Mouse (Mus musculus) adipocyte (in vitro differentiated cells): ENCODE measurements around the gene Ptprt.

Experiments
- DNase-seq: peaks from one replicate; pipeline ENCODE4 v3.0.0-alpha.2; 2016; ENCODE audit warnings: low spot score

Ptprt gene

DNA sequence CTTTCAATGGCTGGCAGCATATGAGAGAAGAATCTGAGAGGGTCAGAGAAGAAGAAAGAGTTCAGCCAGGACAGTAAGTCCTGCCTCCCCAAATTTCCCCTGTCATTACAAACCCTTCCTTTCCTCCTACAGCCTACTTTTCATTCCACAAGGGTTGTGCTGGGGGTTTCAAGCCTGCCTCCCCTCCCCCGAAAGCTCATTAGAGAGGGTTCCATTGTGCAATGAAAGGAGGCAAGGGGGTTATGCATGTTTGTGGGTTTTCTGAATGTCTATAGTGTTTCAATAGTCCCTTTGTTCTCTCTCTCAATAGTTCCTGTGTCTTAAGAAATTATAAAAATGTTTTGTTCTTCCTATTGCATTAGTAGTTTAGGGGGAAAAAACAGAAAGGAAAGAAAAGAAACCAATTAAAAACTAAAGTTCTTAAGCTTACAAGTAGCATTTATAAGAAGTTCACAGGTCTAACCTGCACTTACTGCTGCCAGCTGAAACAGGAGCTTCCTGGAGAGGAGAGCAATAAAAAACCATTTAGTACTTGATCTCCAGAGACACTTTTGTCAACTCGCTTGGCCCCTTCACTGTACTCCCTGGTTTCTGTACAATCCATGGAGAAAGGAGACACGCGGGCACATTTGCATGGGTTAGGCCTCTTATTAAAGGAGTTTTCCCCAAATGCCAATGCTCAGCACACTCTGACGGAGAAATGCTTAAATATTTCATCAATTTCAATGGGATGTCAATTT, 247.7 kb downstream of the Ptprt start:
- DNase-seq = no peak

DNA sequence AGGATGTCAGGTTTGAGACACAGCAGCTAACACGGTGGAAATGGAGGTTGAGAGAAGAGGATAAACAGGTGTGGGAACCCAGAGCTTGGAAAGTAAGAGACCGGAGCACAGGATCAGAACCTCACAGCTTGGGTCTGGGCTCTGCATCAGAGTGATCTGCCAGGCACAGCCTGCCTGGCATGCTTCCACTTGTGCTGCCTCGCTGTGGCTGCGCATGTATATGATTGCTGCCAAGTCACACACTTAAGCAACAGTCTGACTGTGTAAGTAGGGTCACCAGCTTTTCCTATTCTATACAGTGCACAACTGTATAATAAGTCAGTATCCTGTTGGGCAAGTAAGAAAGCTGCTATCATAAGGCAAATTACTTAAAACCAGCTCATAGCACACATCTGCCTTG, 249.9 kb downstream of the Ptprt start:
- no peak for DNase-seq

DNA sequence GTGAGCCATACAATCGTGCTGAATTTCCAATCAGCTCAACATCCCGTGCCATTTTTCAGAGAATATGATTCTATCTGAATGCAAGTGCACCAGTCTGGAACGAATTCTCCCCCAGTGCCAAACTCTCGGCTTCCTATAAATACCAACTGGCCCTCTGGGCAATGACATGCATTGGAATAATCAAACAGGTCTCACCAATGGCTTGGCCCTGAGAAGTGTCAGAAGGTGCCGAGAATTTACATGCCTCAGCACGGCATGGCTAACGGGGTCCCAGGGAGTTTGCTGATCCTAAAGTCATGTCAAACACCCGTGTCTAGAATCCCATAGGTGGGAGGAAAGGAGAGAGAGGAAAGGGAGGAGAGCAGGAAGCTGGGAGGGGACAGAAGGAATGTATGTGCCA, 251.7 kb downstream of the Ptprt start:
- DNase-seq = no peak

DNA sequence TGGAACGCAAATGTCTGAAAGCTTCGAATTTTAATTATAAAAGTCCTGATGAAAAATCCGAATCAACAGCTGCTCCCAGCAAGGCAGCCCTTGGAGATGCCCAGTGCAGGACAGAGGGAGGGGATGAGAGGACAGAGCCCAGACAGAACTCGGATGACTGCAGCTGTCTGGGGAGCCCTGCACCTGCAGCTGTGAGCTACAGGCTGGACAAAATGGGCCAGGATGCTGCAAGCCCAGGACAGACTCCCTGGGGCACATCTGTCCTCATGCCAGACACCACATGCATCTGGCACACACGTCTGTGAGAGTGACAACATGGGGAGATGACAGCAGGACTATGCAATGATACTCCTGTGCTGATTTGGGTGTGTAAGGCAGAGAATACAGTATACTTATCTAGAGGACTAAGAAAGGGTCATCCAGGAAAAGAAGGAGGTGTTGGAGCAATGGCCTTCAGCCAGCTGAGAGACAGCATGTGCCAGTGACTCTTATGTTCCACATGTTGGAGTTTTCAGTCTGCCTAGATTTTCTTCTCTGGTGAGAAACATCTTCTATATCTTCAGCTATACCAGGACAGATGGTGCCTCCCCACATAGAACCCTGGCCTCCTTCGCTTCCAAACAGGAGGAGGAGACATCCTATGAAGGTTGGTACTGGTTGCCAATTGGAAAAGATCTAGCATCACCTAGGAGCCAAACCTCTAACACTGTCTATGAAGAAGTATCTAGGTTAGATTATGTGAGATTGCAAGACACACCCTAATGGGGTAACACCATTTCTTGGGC, 259.4 kb downstream of the Ptprt start:
- no peak for DNase-seq

DNA sequence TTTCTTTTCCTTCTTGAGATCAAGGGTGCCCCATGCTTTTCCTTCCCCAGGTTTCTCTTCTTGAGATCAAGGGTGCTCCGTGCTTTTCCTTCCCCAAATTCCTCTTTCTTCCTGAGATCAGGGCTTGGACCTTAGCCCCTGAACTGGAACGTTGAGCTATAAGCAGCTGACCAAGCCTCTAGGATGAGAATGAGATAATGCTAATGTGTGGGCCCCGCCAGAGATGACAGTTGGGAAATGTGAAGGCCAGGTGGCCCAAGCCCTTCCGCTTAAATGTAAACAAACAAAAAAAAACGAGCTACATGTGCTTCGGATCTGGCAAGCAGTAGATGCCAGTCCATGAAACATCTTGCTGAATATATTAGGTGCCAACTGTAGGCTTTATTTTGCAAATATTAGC, 266.3 kb downstream of the Ptprt start:
- DNase-seq = no peak

DNA sequence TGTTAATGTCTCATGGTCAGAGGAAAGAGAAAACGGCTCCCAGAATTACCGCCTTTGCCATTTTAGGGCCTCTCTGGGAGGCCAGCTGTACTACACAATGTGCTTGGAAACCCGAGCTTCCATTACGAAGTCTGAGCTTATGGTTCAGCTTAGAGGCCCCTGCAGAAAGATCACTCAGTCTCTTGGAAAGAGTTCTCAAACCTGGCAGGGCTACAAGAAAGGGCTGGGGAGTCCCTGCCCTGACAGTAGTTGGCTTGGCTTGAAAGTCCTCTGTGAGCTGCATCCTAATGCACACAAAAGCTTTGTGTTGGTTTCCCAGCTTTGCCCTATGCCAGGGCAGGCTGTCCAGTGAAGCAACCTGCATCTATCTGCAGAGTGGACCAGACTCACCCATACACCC, 269.1 kb downstream of the Ptprt start:
- DNase-seq = no peak

DNA sequence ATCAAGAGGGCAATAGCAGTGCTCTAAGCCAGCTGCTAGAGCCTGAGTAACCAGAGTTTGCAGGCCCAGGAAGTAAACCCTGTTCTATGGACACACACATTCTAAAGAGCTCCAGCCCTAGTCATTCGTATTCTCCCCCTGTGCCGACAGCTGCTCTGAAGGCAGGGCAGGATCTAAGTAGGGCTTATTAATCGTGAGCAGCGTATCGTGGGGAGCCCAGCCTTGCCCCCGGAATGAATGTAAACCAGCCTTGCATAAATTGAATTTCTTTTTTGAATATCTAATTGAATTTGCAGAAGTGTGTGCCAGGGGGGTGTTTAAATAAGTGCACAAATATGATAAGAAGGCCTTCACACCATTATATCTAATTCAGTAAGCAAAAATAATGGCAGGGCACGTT, 283.6 kb downstream of the Ptprt start:
- DNase-seq = no peak

DNA sequence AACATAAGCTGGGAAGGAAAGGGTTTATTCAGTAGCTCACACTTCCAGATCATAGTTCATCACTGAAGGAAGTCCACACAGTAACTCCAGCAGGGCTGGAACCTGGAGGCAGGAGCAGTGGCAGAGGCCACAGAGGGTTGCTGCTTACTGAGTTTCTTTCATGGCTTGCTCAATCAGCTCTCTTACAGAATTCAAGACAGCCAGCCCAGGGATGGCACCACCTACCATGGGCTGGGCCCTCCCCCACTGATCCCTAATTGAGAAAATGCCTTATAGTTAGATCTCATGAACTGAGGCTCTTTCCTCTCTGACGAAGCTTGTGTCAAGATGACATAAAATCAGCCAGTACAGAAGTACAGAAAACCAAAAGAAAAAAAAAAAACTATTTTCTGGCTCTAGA, 311.9 kb downstream of the Ptprt start:
- no peak for DNase-seq

DNA sequence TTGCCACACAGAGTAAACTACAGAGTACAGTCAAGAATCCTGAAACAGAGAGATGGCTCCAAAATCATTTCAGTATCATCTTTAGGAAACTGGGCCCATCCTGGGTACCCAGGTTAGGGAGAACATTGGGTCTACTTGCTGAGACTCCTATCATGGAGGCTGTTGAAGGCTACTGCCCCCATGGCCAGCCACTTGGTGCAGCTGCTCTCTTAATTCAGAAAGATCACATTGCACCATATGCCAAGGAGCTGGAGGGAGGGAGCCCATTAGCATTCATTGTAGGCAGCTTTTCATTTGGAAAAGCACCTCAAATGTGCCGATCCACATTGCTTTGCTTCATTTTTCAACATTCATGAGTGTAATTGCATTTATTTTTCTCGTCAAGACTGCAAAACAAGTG, 319.1 kb downstream of the Ptprt start:
- DNase-seq = no peak

DNA sequence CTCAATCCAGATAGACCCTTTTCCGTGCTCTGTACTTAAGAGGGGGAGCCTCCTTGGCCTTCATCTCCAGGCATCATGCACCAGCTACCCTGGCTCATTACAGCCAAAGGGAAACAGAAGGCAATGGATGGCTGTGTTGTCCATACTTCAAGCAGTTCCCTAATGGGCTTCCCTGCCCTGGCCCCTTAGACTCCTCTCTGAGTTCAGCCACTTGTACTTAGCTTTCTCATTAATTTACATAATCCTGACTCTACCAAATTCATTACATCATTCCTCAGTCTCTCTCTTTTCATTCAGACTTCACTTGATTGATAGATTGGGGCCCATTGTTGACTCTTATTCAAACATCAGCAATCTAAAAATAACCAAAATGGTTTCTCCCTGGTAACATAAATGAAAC, 320.7 kb downstream of the Ptprt start:
- no peak for DNase-seq

DNA sequence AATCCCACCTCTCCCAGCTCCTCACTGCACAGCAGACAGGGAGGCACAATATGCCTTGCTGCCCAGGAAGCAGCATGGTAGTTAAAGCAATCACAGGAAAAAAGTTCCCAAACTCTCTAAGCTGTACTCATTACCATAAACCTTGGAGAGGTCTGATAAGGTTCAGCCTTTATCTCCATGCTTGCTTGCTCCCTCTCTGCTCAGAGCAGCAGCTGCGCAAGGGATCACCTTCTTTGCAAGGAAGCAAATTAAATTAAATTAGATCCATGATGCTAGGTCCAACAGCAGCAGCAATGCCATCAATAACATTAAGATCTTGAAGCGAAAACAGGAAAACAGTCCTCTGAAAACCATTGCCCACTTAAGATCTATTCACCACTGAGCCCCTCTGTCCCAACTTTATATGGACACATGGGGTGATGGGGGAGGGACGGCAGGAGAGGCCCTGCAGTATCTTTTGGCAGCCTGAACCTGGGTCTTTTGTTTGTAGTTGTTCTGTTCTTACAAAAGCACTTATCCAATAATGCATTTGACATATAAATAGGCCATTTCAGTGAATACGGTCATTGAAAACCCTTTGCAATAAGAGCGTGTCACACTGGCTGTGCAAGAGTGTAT, 328.8 kb downstream of the Ptprt start:
- DNase-seq = no peak

DNA sequence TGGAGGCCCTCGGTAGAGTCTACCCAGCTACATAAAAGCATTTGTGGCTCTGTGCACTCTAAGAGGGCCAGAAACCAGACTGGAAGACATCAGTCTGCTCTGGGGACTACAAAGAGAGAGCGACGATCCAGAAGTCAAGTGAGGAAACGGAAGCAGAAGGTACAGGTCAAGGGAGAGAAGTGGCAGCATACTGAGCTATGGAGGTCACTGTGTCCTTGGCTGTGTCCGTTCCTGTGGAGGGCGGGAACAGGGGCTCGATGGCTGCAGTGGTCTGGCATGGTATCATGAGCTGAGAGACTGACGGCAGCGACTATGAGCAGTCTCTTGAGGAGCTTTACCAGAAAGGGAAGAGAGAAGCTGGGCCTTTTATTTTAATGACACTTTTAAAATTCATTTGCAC, 331.5 kb downstream of the Ptprt start:
- no peak for DNase-seq

DNA sequence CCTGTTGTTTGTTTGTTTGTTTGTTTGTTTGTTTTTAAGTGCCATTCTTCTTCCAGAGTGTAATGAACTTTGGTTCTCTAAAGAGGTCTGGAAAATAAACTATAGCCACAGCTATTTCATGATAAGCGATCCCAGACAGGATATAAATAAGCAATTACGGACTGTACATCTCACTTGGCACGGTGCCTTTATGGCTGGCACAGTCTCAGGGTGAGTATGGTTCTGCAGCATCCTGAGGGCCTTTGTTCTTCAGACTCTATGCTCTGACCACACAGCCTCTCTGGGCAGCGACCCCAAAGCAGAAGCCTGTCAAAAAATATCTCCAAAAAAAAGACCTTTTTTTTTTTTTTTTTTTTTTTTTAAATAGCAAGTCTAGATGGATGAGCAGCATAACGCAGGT, 338.5 kb downstream of the Ptprt start:
- no peak for DNase-seq

DNA sequence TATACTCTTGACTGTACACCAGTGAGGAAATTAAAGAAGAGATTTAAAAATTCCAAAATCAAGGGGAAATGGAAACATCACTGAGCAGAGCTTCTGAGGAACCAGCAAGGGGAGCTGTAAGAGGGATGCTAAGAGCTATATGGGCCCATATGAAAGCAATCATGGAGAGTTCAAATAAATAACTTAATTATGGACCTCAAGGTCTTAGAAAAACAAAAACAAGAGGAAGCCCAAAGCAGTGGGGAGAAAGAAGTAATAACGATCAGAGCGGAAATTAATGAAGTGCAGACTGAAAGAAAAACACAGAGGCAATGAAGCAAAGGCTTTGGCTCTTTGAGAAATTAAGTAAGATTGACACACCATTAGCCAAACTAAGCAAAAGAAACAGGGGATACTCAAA, 353.0 kb downstream of the Ptprt start:
- no peak for DNase-seq

DNA sequence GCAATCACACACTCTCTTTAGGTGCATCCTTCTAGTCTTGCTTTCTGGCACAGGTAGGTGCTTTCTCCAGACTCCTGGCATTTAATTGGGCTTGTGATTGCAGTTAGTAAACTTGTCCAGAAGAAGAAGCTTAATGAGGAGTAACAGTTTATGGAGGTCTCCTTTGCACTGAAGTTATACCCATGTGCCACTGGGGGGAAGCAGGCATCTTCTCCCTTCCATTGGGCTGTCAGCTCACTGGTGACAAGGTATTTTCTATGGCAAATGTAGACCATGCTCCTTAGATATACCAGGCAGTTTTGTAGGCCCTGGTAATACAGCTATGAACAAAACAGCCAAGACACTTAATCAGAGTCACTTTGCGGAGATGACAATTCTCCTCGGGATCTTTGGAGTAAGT, 366.9 kb downstream of the Ptprt start:
- DNase-seq = no peak

DNA sequence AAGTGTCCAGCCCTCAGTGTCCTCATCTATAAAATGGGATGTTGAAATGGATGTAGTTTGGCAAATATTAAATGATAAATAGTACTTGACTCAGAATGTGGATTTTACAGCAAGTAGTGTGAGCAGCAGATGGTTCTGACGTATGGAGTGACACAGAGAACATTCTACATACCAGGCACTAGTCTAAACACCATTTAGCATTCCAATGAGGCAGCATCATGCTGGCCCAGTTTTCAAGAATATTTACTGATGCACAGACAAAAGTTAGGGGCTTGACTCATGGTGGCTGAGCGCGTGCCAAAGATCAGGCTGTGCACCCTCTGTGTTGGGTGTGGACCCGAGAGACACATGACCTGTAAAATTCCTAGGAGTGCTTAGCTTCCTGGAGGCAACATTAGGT, 378.3 kb downstream of the Ptprt start:
- no peak for DNase-seq

DNA sequence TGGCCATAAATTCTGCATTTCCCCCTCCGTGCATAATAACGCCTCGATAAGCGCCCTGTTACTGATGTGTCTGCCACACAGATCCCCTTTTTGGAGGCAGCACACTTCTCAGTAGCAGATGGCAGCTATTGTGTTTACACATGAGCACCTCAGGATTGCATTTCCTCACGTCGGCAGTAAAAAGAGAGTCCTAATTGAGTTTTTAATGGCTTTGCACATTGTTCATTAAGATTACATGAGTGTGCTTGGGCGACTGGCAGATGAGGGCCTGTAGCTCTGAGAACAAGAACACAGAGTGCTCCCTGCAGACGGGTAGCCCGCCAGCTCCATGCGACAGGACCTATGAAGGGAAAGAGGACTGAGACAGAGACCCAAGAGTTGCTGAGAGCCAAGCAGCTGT, 378.8 kb downstream of the Ptprt start:
- no peak for DNase-seq

DNA sequence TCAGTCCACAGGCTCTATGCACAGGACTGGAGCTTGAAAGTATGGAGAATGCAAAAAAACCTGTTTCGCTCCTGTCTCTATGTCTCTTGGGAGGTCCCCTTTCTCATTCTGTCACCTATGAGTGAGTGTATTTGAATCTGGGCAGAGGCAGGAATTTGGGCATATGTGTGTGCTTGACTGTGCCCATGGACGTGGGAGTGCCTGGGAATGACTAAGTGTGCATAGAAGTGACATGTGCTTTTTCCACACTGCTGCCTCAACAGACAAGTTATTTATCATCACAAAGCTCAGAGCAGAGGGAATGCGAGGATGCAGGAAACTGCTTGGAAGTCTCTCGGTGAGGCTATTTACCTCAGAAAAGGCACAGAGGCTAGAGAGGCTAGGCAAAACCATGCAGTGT, 387.1 kb downstream of the Ptprt start:
- DNase-seq = no peak

DNA sequence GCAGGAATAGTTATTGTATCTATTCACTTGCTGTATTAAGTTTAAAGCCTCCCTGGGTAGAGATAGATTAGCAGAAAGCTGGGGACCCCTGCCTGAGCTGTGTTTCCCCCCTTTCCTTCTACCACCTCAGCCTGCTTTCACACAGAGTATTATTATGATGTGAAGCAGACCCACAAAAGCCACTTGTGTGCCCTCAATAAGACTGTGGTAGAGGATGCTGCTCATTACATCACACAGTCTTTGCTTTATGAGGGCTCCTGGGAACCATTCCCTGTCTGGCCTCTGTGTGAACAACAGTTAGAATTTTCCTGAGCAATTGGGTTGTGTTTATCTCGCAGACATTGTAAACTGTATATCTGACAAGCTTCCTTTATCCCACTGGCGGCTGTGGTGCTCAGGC, 409.7 kb downstream of the Ptprt start:
- DNase-seq = no peak

DNA sequence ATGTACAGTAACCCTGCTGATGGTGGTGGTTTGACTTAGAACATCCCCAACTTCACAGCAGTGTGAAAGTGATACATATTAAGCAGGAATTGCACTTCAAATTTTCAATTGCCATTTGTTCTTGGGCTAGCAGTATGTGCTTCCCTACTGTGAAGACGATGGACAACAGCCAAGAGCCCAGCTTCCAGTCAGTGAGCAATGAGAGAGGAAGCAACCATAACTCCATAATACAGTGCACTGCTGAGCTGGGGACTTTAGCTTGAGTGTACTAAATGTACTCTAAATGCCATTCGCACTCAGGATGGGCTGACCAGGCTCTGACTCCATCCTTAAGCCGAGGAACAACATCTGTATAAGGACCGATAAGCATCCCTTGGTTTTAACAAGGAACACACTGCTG, 412.7 kb downstream of the Ptprt start:
- DNase-seq = no peak

DNA sequence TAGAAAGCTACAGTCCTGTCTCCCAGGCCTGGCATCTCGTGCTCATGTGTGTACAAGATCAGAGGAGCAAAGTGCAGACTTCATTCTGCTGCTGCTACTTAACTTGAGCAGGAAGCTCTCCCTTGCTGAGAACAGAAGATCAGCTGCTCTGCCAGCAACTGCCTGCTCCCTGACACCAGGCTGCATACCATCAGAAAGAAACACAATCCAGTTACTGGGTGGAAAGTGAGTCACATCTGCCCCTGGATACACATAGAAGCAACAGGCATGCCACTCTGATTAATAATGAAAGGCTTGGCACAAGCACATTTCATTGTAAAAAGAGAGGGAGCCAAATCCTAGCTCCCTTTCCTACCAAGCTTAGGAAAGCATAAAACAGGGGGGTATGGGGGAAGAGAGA, 438.5 kb downstream of the Ptprt start:
- no peak for DNase-seq

DNA sequence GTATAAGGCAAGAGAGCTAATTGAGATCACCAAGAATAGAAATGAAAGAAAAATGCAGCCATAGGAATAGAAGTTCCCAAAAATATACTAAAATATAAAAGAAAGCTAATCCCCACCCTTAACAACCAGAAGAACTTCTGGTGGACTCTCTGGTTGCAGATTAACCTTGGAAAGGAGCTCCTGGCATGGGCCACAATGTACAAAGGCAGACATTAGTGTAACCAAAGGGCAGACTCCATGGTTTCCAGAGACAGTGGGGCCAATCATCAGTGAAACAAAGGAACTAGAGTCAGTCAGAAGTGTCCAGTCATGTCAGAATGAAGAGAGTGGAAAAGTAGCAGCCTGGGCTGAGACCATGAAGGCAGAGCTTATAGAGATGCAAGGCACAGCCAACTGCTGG, 440.4 kb downstream of the Ptprt start:
- DNase-seq = no peak

DNA sequence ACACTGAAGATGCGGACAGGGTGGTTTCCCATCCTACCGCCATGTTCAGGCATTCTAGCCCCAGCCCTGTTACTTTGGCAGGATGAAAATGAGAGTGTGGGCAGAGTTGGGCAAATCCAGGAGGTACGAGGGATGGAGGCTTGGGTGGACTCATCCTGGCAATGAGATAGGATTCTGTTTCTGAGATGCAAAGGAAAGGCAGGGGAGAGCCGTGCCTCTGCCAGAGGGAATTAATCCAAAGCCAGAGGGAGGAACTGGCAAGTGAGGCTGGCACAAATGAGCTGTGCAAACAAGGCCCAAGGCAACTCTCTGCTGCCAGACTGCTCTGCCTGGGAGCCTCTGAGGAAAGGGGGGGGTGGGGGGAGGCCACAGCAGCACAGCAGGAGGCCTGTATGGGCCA, 441.4 kb downstream of the Ptprt start:
- DNase-seq = no peak

DNA sequence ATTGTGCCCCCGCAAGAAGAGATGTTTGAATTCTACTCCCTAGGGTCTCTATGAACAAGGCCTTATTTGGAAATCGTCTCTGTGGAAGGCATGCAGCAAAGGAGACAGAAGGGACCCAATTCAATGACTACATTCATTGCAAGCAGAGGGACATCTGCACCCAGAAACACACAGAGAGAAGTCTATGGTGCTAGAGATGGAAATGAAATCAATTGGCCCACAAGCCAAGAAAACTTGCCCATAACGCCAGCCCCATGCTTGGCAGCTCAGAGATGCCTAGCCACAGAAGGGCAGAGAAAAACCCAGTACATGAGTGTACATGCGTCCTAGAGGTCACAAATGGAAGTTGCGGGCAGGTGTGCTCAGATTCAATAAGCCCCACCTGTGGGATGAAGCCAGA, 443.1 kb downstream of the Ptprt start:
- no peak for DNase-seq
